Mouse (Mus musculus): ENCODE measurements around the gene Gpr183. TPM values are rescaled to one million over a fixed set of nuclear protein-coding genes. Genes with fewer than 3 reads are reported as not detected.

Gene Gpr183
- total and polyA plus RNA-seq, 3 experiments, result 0.04 to 0.06 TPM; not detected in 1

- TF ChIP-seq EP300 (IDR thresholded peaks at IDR 0.05; ENCODE audit: low read depth in 1 of 2, low read length in 2 of 2) (no peak), ZKSCAN1 (IDR thresholded peaks at IDR 0.05; ENCODE audit: low read depth, low read length) (no peak), ZNF384 (IDR thresholded peaks at IDR 0.05; ENCODE audit: low read depth, low read length) (no peak), MAFK (IDR thresholded peaks at IDR 0.05; ENCODE audit: borderline replicate concordance, low read depth, low read length) (no peak), POLR2AphosphoS2 (IDR thresholded peaks at IDR 0.05; ENCODE audit: low read length) (no peak), HCFC1 (IDR thresholded peaks at IDR 0.05; ENCODE audit: low read depth, low read length) (no peak), SMC3 (IDR thresholded peaks at IDR 0.05; ENCODE audit: low read depth, low read length) (no peak), MAZ (IDR thresholded peaks at IDR 0.05; ENCODE audit: low read depth, low read length) (no peak)
- H3K27me3 ChIP-seq (ENCODE audit: control insufficient read depth in 1 of 2, insufficient read depth in 2 of 2, low read length in 2 of 2), result no peaks in the 10 kb centered on the region
- no peak overlapping the region for H3K9ac ChIP-seq (ENCODE audit: control insufficient read depth, low read depth, low read length, poor library complexity, severe bottlenecking)
- H3K36me3 ChIP-seq (ENCODE audit: control insufficient read depth in 1 of 2, insufficient read depth in 2 of 2, low read length in 2 of 2), result peaks cover 0 to 19% of the 10 kb centered on the region in 2 experiments; a peak in 2 of 4 replicates
- no peak overlapping the region for H3K4me3 ChIP-seq (ENCODE audit: control insufficient read depth in 1 of 2, insufficient read depth in 1 of 2, low read depth in 2 of 2, low read length in 2 of 2)
- peaks cover 8 to 15% of the 10 kb centered on the region in 2 experiments for H3K4me1 ChIP-seq (ENCODE audit: control insufficient read depth in 1 of 2, insufficient read depth in 2 of 2, low read length in 2 of 2)
- DNase-seq (ENCODE audit: low read depth, low spot score), result no peak
- no peaks in the 10 kb centered on the region for H3K79me2 ChIP-seq (ENCODE audit: control insufficient read depth, insufficient read depth, low read length, poor library complexity)
- no peaks in the 10 kb centered on the region for H3K9me3 ChIP-seq (replicated peaks; ENCODE audit: insufficient read depth, low read length)
- H3K27ac ChIP-seq (ENCODE audit: control insufficient read depth, low read depth, low read length), result no peak overlapping the region
Measured at GRCm38 (mm10) chr14:121989331-121989730, 24.3 kb upstream of the Gpr183 start.

GRCm38 (mm10) chr14:121987691-121988090 is 22.7 kb upstream of the Gpr183 start:
- H3K27ac ChIP-seq (ENCODE audit: control insufficient read depth, low read depth, low read length), result no peak overlapping the region
- no peak overlapping the region for H3K4me3 ChIP-seq (ENCODE audit: control insufficient read depth in 1 of 2, insufficient read depth in 1 of 2, low read depth in 2 of 2, low read length in 2 of 2)
- TF ChIP-seq RCOR1 (IDR thresholded peaks at IDR 0.05; ENCODE audit: low read depth, low read length) (no peak), POLR2AphosphoS5 (IDR thresholded peaks at IDR 0.05; ENCODE audit: borderline replicate concordance, low read depth, low read length) (no peak), SIN3A (IDR thresholded peaks at IDR 0.05; ENCODE audit: low read length) (no peak), JUND (IDR thresholded peaks at IDR 0.05; ENCODE audit: low read depth, low read length) (no peak), ETS1 (IDR thresholded peaks at IDR 0.05; ENCODE audit: low read depth, low read length) (no peak), USF1 (IDR thresholded peaks at IDR 0.05; ENCODE audit: low read depth, low read length) (no peak), BHLHE40 (IDR thresholded peaks at IDR 0.05; ENCODE audit: borderline replicate concordance, low read depth, low read length) (no peak), TBP (IDR thresholded peaks at IDR 0.05; ENCODE audit: low read depth, low read length) (no peak)
- no peak for DNase-seq (ENCODE audit: low read depth, low spot score)
- H3K9me3 ChIP-seq (replicated peaks; ENCODE audit: insufficient read depth, low read length), result no peaks in the 10 kb centered on the region
- H3K9ac ChIP-seq (ENCODE audit: control insufficient read depth, low read depth, low read length, poor library complexity, severe bottlenecking), result no peak overlapping the region
- H3K27me3 ChIP-seq (ENCODE audit: control insufficient read depth in 1 of 2, insufficient read depth in 2 of 2, low read length in 2 of 2), result no peaks in the 10 kb centered on the region
- peaks cover 0 to 18% of the 10 kb centered on the region in 2 experiments; a peak in 2 of 4 replicates for H3K36me3 ChIP-seq (ENCODE audit: control insufficient read depth in 1 of 2, insufficient read depth in 2 of 2, low read length in 2 of 2)
- peaks cover 8 to 12% of the 10 kb centered on the region in 2 experiments for H3K4me1 ChIP-seq (ENCODE audit: control insufficient read depth in 1 of 2, insufficient read depth in 2 of 2, low read length in 2 of 2)
- no peaks in the 10 kb centered on the region for H3K79me2 ChIP-seq (ENCODE audit: control insufficient read depth, insufficient read depth, low read length, poor library complexity)

Data from MEL (cell line).